Mouse (Mus musculus) regulatory T cell (primary cell): Measurements from ENCODE around the gene Thra.

ENCODE experiments used
- in situ Hi-C: fragments of 300-600 bp; cut with MboI, MseI; formaldehyde crosslinking; loops from one replicate; pipeline ENCODE4 v1.15.1; 2025; ENCODE audit warnings: high pct_unique_total_duplicates

The Thra gene

GRCm38 (mm10) chr11:98776843-98777590 is 36.6 kb downstream of the Thra start:
- in situ Hi-C loops: no loop called here

GRCm38 (mm10) chr11:98777888-98778287 is 37.5 kb downstream of the Thra start:
- in situ Hi-C loops: no loop called here

GRCm38 (mm10) chr11:98781851-98782512 is 41.5 kb downstream of the Thra start:
- in situ Hi-C loops: no loop called here

DNA sequence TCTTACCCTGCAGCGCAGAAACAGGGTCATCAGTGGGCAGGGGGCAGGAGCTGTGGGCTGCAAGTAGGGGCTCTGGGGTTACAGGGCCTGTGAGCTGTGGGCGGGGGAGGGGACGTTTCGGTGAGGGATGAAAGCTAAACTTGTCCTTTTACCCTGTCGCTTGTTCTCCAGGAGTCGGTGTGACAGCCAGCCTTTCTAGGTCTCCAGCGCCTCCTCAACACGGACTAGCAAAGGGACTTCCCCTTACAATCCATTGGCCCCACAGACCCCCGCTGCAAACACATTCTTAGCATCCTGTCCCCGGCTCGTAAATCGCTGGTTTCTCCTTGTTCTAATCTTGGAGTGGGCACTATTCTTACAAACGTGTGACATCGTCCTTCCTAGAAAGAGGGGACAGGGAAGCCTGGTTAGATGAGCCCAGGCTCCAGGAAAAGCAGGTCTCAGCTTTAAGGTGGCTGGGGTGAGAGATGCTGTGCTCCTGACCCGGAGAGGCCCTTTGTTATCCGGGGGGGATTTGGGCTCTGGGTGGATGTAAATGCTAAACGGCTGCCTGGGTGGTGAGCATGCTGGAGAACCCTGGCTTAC is 42.3 kb downstream of the Thra start:
- in situ Hi-C loops: no loop called here

- in situ Hi-C loops: no loop called here
These were observed 42.8 kb downstream of the Thra start for GRCm38 (mm10) chr11:98783236-98783696.

- in situ Hi-C loops: no loop called here
These were observed 43.7 kb downstream of the Thra start for GRCm38 (mm10) chr11:98784139-98784538.

- in situ Hi-C loops: loop anchor here (5.0 kb wide), 1 partner anchor 68 kb away; no protein-coding TSS in a partner anchor
These were observed 44.8 kb downstream of the Thra start for GRCm38 (mm10) chr11:98785214-98785613.

DNA sequence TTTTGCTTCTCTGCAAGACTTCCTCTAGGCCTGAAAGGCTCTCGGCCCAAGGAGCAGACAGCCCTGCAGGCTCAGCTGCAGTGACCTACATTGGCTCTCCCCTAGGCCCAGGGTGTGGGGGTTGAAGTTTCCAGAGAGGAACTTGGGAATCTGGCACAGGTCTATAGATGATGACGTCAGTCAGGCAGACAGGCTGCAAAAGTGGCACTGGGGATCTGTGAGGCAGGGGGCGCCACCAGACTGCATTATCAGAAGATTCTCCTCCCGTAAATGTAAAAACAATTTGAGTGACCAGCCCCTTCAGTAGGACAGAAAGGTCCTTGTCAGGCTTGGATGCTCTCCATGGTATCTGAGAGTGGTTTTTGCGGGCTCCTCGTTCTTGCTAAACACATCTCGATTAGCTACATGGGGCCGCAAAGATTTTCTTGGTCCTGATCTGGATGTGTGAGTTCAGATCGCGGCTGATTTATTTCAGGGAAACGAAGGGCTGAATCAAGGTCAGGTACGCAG is 45.4 kb downstream of the Thra start:
- in situ Hi-C loops: loop anchor here (5.0 kb wide), 1 partner anchor 69 kb away; no protein-coding TSS in a partner anchor

- in situ Hi-C loops: loop anchor here (5.0 kb wide), 1 partner anchor 69 kb away; no protein-coding TSS in a partner anchor
These were observed 46.1 kb downstream of the Thra start for GRCm38 (mm10) chr11:98786359-98787214.

DNA sequence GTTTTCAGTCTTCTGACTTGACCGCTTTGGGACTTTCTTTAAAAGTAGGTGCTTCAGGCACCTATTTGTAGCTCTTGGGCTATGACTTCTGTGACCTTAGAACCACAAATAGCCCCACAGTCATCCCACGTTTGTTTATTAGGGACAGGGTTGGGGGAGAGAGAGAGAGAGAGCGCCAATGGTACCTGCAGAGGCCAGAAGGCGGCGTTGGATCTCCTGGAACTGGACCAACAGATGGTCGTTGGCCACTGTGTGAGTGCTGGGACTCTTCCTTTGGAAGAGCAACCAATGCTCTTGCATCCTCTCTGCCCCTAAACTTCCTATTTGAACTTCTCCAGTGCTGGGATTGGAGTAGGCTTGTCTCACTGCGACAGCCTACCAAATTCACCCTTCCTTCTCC is 46.8 kb downstream of the Thra start:
- in situ Hi-C loops: loop anchor here (5.0 kb wide), 1 partner anchor 70 kb away; no protein-coding TSS in a partner anchor

DNA sequence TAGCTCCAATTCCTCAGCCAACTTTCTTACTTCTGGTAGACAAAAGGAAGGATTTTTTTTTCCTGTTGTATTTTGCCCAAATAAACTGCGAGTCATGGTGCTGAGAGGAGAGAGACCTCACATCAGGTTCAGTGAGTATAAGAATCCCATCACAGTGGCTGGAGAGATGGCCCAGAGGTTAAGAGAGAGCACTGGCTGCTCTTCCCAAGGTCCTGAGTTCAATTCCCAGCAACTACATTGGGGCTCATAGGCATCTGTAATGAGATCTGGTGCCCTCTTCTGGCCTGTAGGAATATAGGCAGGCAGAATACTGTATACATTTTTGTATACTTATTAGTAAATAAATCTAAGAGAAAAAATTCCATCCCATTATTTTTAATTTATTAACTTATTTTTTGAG is 47.3 kb downstream of the Thra start:
- in situ Hi-C loops: loop anchor here (5.0 kb wide), 1 partner anchor 70 kb away; no protein-coding TSS in a partner anchor

GRCm38 (mm10) chr11:98788139-98788538 is 47.7 kb downstream of the Thra start:
- in situ Hi-C loops: loop anchor here (5.0 kb wide), 1 partner anchor 71 kb away; no protein-coding TSS in a partner anchor

DNA sequence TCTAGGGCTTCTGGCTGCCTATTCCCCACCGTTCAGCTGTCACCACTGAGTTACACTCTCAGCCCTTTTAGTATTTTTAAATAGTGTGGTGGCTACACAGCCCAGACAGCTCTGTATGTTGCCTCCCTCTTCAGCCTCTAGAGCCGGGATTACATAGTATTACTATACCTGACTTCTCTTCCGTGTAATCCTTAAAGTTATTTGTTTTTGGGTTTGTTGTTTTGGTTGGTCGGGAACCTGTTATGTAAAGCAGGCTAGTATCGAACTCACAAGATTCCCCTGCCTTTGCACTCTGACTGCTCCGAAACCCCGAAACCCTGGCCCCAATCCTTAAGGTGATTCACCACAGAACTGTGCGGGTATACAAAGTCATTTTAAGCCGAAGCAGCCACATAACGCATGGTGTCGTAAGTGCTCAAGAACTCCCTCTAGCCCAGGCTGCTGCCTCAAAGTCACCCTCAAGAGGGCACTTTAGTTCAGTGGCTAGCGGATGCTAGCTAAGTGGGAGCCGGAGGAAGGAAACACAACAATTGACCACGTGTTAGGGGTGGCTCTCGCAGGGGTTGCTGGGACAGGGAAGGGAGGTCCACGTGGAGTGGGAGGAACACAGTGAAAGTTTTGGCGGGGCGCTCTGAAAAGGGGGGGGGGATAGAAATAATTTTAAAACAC is 48.2 kb downstream of the Thra start:
- in situ Hi-C loops: loop anchor here (5.0 kb wide), 1 partner anchor 71 kb away; no protein-coding TSS in a partner anchor

GRCm38 (mm10) chr11:98789219-98789807 is 48.9 kb downstream of the Thra start:
- in situ Hi-C loops: loop anchor here (5.0 kb wide), 1 partner anchor 72 kb away; no protein-coding TSS in a partner anchor

DNA sequence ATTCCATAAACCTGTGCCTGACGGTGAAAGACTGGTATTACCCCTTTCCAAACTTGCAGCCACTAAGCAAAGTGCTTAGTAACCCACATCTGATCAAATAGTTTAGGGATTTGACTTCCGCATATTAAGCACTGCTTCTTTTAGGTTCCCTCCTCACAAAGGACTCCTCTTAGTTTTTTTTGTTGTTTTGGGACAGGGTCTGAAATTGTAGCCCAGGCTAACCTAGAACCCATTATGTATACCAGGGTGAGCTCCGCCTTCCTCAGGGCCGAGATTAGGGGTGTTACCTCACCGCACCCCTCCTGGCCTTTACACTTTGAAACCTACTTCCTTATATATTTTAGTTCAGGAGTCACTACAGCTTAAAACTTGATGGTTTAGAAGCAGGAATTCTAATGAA is 49.4 kb downstream of the Thra start:
- in situ Hi-C loops: loop anchor here (5.0 to 10.0 kb wide), 2 partner anchors 73 to 945 kb away; partner anchors contain the start of gene B230217C12Rik

- in situ Hi-C loops: loop anchor here (10.0 kb wide), 1 partner anchor 946 kb away; the partner anchor contains the start of gene B230217C12Rik
These were observed 50.3 kb downstream of the Thra start for GRCm38 (mm10) chr11:98790631-98791205.

DNA sequence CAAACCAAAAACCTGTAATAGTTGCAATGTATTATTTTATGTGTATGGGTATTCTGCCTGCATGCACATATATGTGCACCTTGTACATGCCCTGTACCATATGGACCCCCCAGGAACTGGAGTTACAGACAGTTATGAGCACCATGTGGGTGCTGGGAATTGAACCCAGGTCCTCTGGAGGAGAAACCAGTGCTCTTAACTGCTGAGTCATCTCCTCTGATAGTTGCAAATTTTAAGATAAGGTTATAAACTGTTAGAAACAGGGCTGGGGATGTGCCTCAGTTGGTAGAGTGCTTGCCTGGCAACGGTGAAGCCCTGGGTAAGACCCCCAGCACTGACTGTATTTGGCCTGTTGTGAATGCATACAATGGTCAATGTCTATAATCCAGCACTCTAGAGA is 51.0 kb downstream of the Thra start:
- in situ Hi-C loops: loop anchor here (10.0 kb wide), 1 partner anchor 947 kb away; the partner anchor contains the start of gene B230217C12Rik

- in situ Hi-C loops: loop anchor here (10.0 kb wide), 1 partner anchor 947 kb away; the partner anchor contains the start of gene B230217C12Rik
These were observed 51.6 kb downstream of the Thra start for GRCm38 (mm10) chr11:98792081-98792480.

GRCm38 (mm10) chr11:98794469-98795014 is 54.1 kb downstream of the Thra start:
- in situ Hi-C loops: loop anchor here (10.0 kb wide), 1 partner anchor 950 kb away; the partner anchor contains the start of gene B230217C12Rik
